Mouse (Mus musculus) spleen, adult 2 months (tissue): Measurements from ENCODE around the gene Emcn.

ENCODE experiments used
- CTCF ChIP-seq: fragments of 200-500 bp; IDR thresholded peaks from 2 replicates; pipeline ENCODE4 v1.5.1; 2011; ENCODE audit warnings: mild to moderate bottlenecking, inconsistent platforms; ENCODE audit not compliant: insufficient read depth, insufficient read length, insufficient replicate concordance; ENCODE audit errors: extremely low read depth
- POLR2A ChIP-seq: fragments of 200-500 bp; IDR thresholded peaks from 2 replicates; pipeline ENCODE4 v1.6.1; 2011; ENCODE audit warnings: low read depth, low read length, inconsistent platforms

GRCm38 (mm10) chr3:137466766-137467165, 125.9 kb downstream of the Emcn start:
- TF ChIP-seq CTCF (no peak), POLR2A (no peak)
